Mouse (Mus musculus): ENCODE measurements around the gene Selenon.

- TF ChIP-seq POLR2A (IDR thresholded peaks at IDR 0.05; ENCODE audit: control insufficient read depth, low read depth, low read length), result no peak
- no peak for TF ChIP-seq CTCF (IDR thresholded peaks at IDR 0.05; ENCODE audit: control insufficient read depth, insufficient read depth, insufficient replicate concordance, low read depth, low read length)
Observed at GRCm38 (mm10) chr4:134591506-134592061, 39.6 kb upstream of the Selenon start.

Measured in testis, adult 2 months (tissue).